Mouse (Mus musculus) right cerebral cortex, postnatal 25 days (tissue): ENCODE results near the gene Fndc3b.

Source experiments
- DNase-seq: peaks from one replicate; pipeline ENCODE4 v3.0.0; 2022

Gene Fndc3b

GRCm38 (mm10) chr3:27544061-27544460, 167.0 kb downstream of the Fndc3b start:
- no peak for DNase-seq

GRCm38 (mm10) chr3:27541841-27542240, 169.3 kb downstream of the Fndc3b start:
- DNase-seq: no peak

GRCm38 (mm10) chr3:27541181-27541580, 169.9 kb downstream of the Fndc3b start:
- DNase-seq: no peak

- no peak for DNase-seq
Observed at GRCm38 (mm10) chr3:27534208-27534607, 176.9 kb downstream of the Fndc3b start.

- no peak for DNase-seq
Observed at GRCm38 (mm10) chr3:27533721-27534120, 177.4 kb downstream of the Fndc3b start.

GRCm38 (mm10) chr3:27531993-27532392, 179.1 kb downstream of the Fndc3b start:
- no peak for DNase-seq

- no peak for DNase-seq
Observed at GRCm38 (mm10) chr3:27530370-27530769, 180.7 kb downstream of the Fndc3b start.

GRCm38 (mm10) chr3:27529221-27530051, 181.7 kb downstream of the Fndc3b start:
- DNase-seq: no peak

GRCm38 (mm10) chr3:27526991-27527390, 184.1 kb downstream of the Fndc3b start:
- no peak for DNase-seq

- DNase-seq: no peak
Observed at GRCm38 (mm10) chr3:27523176-27523936, 187.8 kb downstream of the Fndc3b start.

GRCm38 (mm10) chr3:27520391-27520790, 190.7 kb downstream of the Fndc3b start:
- DNase-seq: no peak

GRCm38 (mm10) chr3:27519481-27519880, 191.6 kb downstream of the Fndc3b start:
- no peak for DNase-seq

- DNase-seq: no peak
Observed at GRCm38 (mm10) chr3:27518935-27519334, 192.2 kb downstream of the Fndc3b start.

GRCm38 (mm10) chr3:27516536-27516935, 194.6 kb downstream of the Fndc3b start:
- DNase-seq: no peak

- DNase-seq: no peak
Observed at GRCm38 (mm10) chr3:27511765-27512164, 199.3 kb downstream of the Fndc3b start.

GRCm38 (mm10) chr3:27506886-27507285, 204.2 kb downstream of the Fndc3b start:
- no peak for DNase-seq

GRCm38 (mm10) chr3:27505582-27505981, 205.5 kb downstream of the Fndc3b start:
- DNase-seq: no peak

- DNase-seq: no peak
Observed at GRCm38 (mm10) chr3:27503279-27504038, 207.6 kb downstream of the Fndc3b start.

- no peak for DNase-seq
Observed at GRCm38 (mm10) chr3:27495296-27496073, 215.6 kb downstream of the Fndc3b start.

- no peak for DNase-seq
Observed at GRCm38 (mm10) chr3:27494698-27495097, 216.4 kb downstream of the Fndc3b start.

GRCm38 (mm10) chr3:27494066-27494465, 217.0 kb downstream of the Fndc3b start:
- DNase-seq: no peak

- no peak for DNase-seq
Observed at GRCm38 (mm10) chr3:27491821-27492220, 219.3 kb downstream of the Fndc3b start.

- DNase-seq: no peak
Observed at GRCm38 (mm10) chr3:27491367-27491766, 219.7 kb downstream of the Fndc3b start.
